Mouse (Mus musculus) hindbrain, postnatal 0 days (tissue): ENCODE data around the gene Znrd1as. TPM values are rescaled to one million over a fixed set of nuclear protein-coding genes. Genes with fewer than 3 reads are reported as not detected.

Experiments
- ATAC-seq: fragments of 200-750 bp; cut with Nextera tagmentation; 2 replicates; pipeline ENCODE4 v1.8.0; 2017; ENCODE audit warnings: mild to moderate bottlenecking, moderate TSS enrichment, moderate library complexity
- DNase-seq: peaks from one replicate; pipeline ENCODE4 v3.0.0-alpha.2; 2015; ENCODE audit warnings: low spot score
- H3K27ac ChIP-seq: fragments of 300-500 bp; sonication (generic); 2 replicates; pipeline ENCODE4 v1.5.1; 2014; ENCODE audit warnings: mild to moderate bottlenecking
- H3K27me3 ChIP-seq: fragments of 300-500 bp; sonication (generic); 2 replicates; pipeline ENCODE4 v1.6.1; 2014; ENCODE audit warnings: low read length, mixed read lengths; ENCODE audit not compliant: insufficient read depth
- H3K36me3 ChIP-seq: fragments of 300-500 bp; sonication (generic); 2 replicates; pipeline ENCODE4 v1.6.1; 2014; ENCODE audit warnings: low read length, mixed read lengths; ENCODE audit not compliant: insufficient read depth
- H3K4me1 ChIP-seq: fragments of 300-500 bp; sonication (generic); 2 replicates; pipeline ENCODE4 v1.6.1; 2014; ENCODE audit warnings: antibody characterized with exemption, low read length, mixed read lengths; ENCODE audit not compliant: insufficient read depth
- H3K4me2 ChIP-seq: fragments of 300-500 bp; sonication (generic); 2 replicates; pipeline ENCODE4 v1.6.1; 2014; ENCODE audit warnings: low read depth, mild to moderate bottlenecking, low read length, moderate library complexity, mixed read lengths
- H3K4me3 ChIP-seq: fragments of 300-500 bp; sonication (generic); 2 replicates; pipeline ENCODE4 v1.5.1; 2014; ENCODE audit warnings: low read length
- H3K9ac ChIP-seq: fragments of 300-500 bp; sonication (generic); replicated peaks from 2 replicates; pipeline ENCODE4 v1.6.1; 2014; ENCODE audit warnings: mild to moderate bottlenecking, low read length, moderate library complexity, mixed read lengths
- H3K9me3 ChIP-seq: fragments of 300-500 bp; sonication (generic); 2 replicates; pipeline ENCODE4 v1.6.1; 2016; ENCODE audit warnings: low read length, mixed read lengths
- CTCF ChIP-seq: IDR thresholded peaks from 2 replicates; pipeline ENCODE4 v1.5.1; 2016; ENCODE audit warnings: antibody characterized with exemption, control low read depth, low read depth
- WGBS: fragments of 180-500 bp; shearing (Covaris S2); extraction: QIAGEN DNeasy Blood & Tissue Kit; methylation state at CpG from one replicate; pipeline ENCODE4 v1.1.7; 2014; 5-methylcytosine and 5-hydroxymethylcytosine counted together
- polyA plus RNA-seq: library from polyadenylated mRNA; unstranded; fragments of >200 nt; fragmentation: Nextera tagmentation; extraction: Ambion mirVana; gene quantifications from 2 replicates; pipeline ENCODE4 v1.2.1, GENCODE M21; 2015
- total RNA-seq: library from RNA; depleted of rRNA; stranded (reverse); fragments of >200 nt; gene quantifications from 2 replicates; pipeline ENCODE4 v1.2.3, GENCODE M21; 2014

Znrd1as gene
- total and polyA plus RNA-seq, 2 experiments from 2014 or later, result 3.2 to 3.4 TPM

GRCm38 (mm10) chr17:36942391-36942790, 16.0 kb upstream of the Znrd1as start:
- H3K27ac ChIP-seq, result no peak overlapping the region
- peaks cover 6% of the 10 kb centered on the region; the same call in 1 of the 2 replicates for H3K27me3 ChIP-seq
- WGBS, result 45% methylated on average over 10 of the region's 10 CpGs
- H3K4me2 ChIP-seq, result peak overlapping the region; percentile 67
- H3K4me3 ChIP-seq, result peak overlapping the region; percentile 39
- no peaks in the 10 kb centered on the region for H3K9me3 ChIP-seq
- no peak for DNase-seq
- H3K9ac ChIP-seq, result no peak overlapping the region
- H3K36me3 ChIP-seq, result no peaks in the 10 kb centered on the region
- no peak for ATAC-seq
- peaks cover 17% of the 10 kb centered on the region for H3K4me1 ChIP-seq
- no peak for TF ChIP-seq CTCF

GRCm38 (mm10) chr17:36942791-36943471, 15.5 kb upstream of the Znrd1as start, which contains the start of gene Rnf39:
Gene Rnf39, plus strand, starts transcription at chr17:36942918.
- Histone ChIP-seq H3K4me1 (peaks cover 19% of the 10 kb centered on the region), H3K27me3 (peaks cover 6% of the 10 kb centered on the region; the same call in 1 of the 2 replicates), H3K9ac (peak within 1 kb of the TSS; percentile 51), H3K27ac (no peak within 1 kb of the TSS), H3K36me3 (no peaks in the 10 kb centered on the region), H3K4me3 (peak within 1 kb of the TSS; percentile 39), H3K4me2 (peak within 1 kb of the TSS; percentile 67), H3K9me3 (no peaks in the 10 kb centered on the region)
- no peak for TF ChIP-seq CTCF
- DNase-seq, result no peak
- ATAC-seq, result no peak
- 4% methylated on average over 58 of the region's 59 CpGs for WGBS

GRCm38 (mm10) chr17:36943691-36944090, 14.7 kb upstream of the Znrd1as start:
- ATAC-seq (no peak), DNase-seq (no peak)
- Histone ChIP-seq H3K36me3 (no peaks in the 10 kb centered on the region), H3K27ac (no peak overlapping the region), H3K4me2 (peak overlapping the region; percentile 67), H3K4me1 (peaks cover 19% of the 10 kb centered on the region), H3K27me3 (peaks cover 6% of the 10 kb centered on the region; the same call in 1 of the 2 replicates), H3K9me3 (no peaks in the 10 kb centered on the region), H3K9ac (no peak overlapping the region; the same call in 1 of the 2 replicates), H3K4me3 (peak overlapping the region; percentile 39)
- no peak for TF ChIP-seq CTCF
- 31% methylated on average over 5 of the region's 5 CpGs for WGBS

GRCm38 (mm10) chr17:36944121-36944775, 14.1 kb upstream of the Znrd1as start:
- peak; percentile 23 for DNase-seq
- peak; percentile 38 for TF ChIP-seq CTCF

GRCm38 (mm10) chr17:36947051-36947819, 11.2 kb upstream of the Znrd1as start:
- whole genome bisulfite sequencing, result 1% methylated on average over 62 of the region's 62 CpGs
- DNase-seq (peak; percentile 79), ATAC-seq (peak; percentile 65)
- H3K9me3 ChIP-seq, result no peaks in the 10 kb centered on the region
- H3K4me1 ChIP-seq, result peaks cover 19% of the 10 kb centered on the region
- H3K4me3 ChIP-seq, result peak overlapping the region; percentile 44
- H3K36me3 ChIP-seq, result peaks cover 5% of the 10 kb centered on the region
- peaks cover 6% of the 10 kb centered on the region; the same call in 1 of the 2 replicates for H3K27me3 ChIP-seq
- peak overlapping the region; percentile 92 for H3K4me2 ChIP-seq
- H3K9ac ChIP-seq, result peak overlapping the region; percentile 74
- peak; percentile 50 for TF ChIP-seq CTCF
- H3K27ac ChIP-seq, result peak overlapping the region; percentile 78

More at GRCm38 (mm10) chr17:36944121-36944775, 14.1 kb upstream of the Znrd1as start:
- Histone ChIP-seq H3K27me3 (peaks cover 6% of the 10 kb centered on the region; the same call in 1 of the 2 replicates), H3K36me3 (peaks cover 5% of the 10 kb centered on the region), H3K4me3 (no peak overlapping the region), H3K4me1 (peaks cover 19% of the 10 kb centered on the region), H3K9me3 (no peaks in the 10 kb centered on the region), H3K27ac (no peak overlapping the region), H3K4me2 (no peak overlapping the region), H3K9ac (no peak overlapping the region)
- WGBS, result 35% methylated on average over 9 of the region's 9 CpGs
- ATAC-seq, result no peak

GRCm38 (mm10) chr17:36948286-36948685, 10.1 kb upstream of the Znrd1as start:
- H3K4me3 ChIP-seq, result no peak overlapping the region
- WGBS, result 69% methylated on average over 1 of the region's 1 CpGs
- ATAC-seq (no peak), DNase-seq (no peak)
- no peak for TF ChIP-seq CTCF
- H3K27ac ChIP-seq, result no peak overlapping the region
- H3K4me1 ChIP-seq, result peaks cover 11% of the 10 kb centered on the region
- H3K36me3 ChIP-seq, result peaks cover 5% of the 10 kb centered on the region
- no peaks in the 10 kb centered on the region for H3K9me3 ChIP-seq
- H3K27me3 ChIP-seq, result no peaks in the 10 kb centered on the region
- no peak overlapping the region for H3K9ac ChIP-seq
- no peak overlapping the region for H3K4me2 ChIP-seq
